Mouse (Mus musculus) monocyte, adult 2 months (primary cell): Measurements from ENCODE around the gene Zbtb43.
A peak's percentile ranks its signal among the peaks of the same experiment; 100 is the strongest.

Experiments
- DNase-seq, 2 experiments: peaks; one replicate each; pipeline ENCODE4 v3.0.0; 2022; ENCODE audit warnings: low spot score in 2 of 2, low read depth in 1 of 2

The Zbtb43 gene

GRCm38 (mm10) chr2:33430081-33430770, 38.1 kb downstream of the Zbtb43 start:
- no peak for DNase-seq

DNA sequence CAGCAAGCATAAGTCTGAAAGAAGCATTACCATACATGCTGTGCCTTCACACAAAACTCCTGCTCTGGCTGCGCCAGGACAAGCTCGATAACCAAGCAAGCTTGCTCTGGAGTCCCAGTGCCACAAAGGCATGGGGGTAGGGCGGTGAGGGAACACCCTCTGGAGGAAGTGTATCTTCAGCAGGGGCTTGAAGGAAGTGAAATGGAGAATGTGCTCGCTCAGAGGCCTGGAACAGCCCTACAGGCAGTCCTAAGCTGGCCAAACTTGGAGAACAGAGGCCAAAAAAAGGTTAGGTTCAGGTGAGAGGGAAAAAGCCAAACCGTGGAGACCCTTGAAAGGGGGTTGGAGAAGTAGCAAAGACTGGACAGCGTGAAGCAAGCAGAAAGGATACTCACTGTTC, 39.0 kb downstream of the Zbtb43 start:
- no peak for DNase-seq

GRCm38 (mm10) chr2:33426640-33427398, 41.5 kb downstream of the Zbtb43 start:
- no peak for DNase-seq

GRCm38 (mm10) chr2:33417454-33417853, 50.9 kb downstream of the Zbtb43 start:
- no peak for DNase-seq

DNA sequence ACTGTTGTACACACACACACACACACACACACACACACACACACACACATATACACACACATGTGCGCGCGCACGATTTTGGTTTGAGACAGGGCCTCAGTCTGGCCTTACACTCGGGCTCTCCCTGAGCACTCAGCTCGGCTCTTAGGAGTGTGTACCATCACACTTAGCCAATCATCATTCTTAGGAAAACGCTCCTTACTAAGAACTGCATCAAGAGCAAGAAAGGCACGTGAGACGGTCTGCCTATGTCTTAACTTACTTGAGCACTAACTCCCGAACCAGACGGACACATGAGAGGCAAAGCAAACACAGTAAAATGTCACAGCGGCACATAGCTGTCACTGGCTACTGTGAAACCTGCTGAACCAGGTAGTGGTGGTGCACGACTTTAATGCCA, 54.3 kb downstream of the Zbtb43 start:
- DNase-seq = no peak

- no peak for DNase-seq
Observed at GRCm38 (mm10) chr2:33412111-33412510, 56.2 kb downstream of the Zbtb43 start.

DNA sequence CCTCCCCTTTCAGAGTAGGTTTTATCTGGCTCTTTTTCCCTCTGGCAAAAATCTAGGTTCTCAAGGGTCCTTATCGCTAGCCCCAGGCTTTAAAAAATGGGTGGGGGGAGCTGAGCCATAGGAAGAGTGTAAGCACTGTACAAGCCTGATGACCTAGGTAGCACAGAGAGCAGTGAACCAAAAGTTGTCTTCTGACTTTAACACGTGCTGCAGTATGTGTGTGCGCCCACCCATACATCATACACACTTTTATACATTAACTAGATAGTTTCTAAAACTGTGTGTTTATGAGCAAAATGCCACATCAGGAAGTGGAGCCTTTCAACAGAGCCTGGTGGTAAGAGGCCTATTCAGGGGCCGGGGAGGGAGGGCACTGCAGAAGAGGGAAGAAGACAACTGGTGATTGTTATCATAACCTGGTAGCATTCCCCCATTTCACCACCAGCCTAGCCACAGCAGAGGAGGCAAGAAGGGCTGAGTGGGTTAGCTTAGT, 64.8 kb downstream of the Zbtb43 start:
- peak in 1 of 2 experiments; percentile 13 for DNase-seq

- no peak for DNase-seq
Observed at GRCm38 (mm10) chr2:33402638-33403037, 65.7 kb downstream of the Zbtb43 start.

DNA sequence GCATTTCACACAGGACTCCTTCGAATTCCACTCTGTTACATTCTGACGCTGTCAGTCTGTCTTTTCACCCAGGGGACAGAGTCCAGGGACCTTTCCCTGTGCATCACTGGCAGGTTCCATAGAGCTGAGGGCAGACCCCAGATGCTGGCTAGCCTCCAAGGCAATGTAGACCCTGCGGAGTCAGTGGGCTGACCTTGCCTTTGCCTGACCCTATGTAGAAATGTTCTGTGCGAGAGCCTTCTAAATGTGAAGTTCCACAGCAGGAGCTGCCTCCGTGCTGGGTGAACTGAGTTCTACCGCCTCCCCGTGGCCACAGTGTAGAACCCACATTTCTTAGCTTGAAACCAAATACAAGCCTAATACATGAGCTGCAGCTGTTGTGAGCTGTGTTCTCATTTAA, 66.1 kb downstream of the Zbtb43 start:
- DNase-seq = no peak

GRCm38 (mm10) chr2:33401217-33401616, 67.1 kb downstream of the Zbtb43 start:
- no peak for DNase-seq

- DNase-seq = no peak
Observed at GRCm38 (mm10) chr2:33400541-33400940, 67.8 kb downstream of the Zbtb43 start.
